Mouse (Mus musculus) embryo, embryonic 11.5 days (tissue): Measurements from ENCODE around the gene Arap1.

ENCODE experiments used
- DNase-seq: peaks from one replicate; pipeline ENCODE4 v3.0.0-alpha.2; 2012; ENCODE audit warnings: low read depth, low spot score

The Arap1 gene

GRCm38 (mm10) chr7:101347767-101348270 is at the start of gene Arap1:
Gene Arap1 (plus strand): TSS chr7:101348067.
- DNase-seq, result peak; percentile 36

GRCm38 (mm10) chr7:101298375-101298774 is 49.5 kb upstream of the Arap1 start:
- no peak for DNase-seq

GRCm38 (mm10) chr7:101301361-101301880 is 46.4 kb upstream of the Arap1 start:
- no peak for DNase-seq

- DNase-seq, result peak; percentile 87
These were observed 45.9 kb upstream of the Arap1 start, which contains the start of gene Atg16l2 for GRCm38 (mm10) chr7:101301881-101302456. Gene Atg16l2 (minus strand): TSS chr7:101302251.

GRCm38 (mm10) chr7:101302691-101303090 is 45.2 kb upstream of the Arap1 start:
- no peak for DNase-seq

- no peak for DNase-seq
These were observed 41.0 kb upstream of the Arap1 start for GRCm38 (mm10) chr7:101306841-101307240.

GRCm38 (mm10) chr7:101309985-101310326 is 37.9 kb upstream of the Arap1 start:
- DNase-seq, result no peak

- DNase-seq, result peak; percentile 98
These were observed 37.4 kb upstream of the Arap1 start for GRCm38 (mm10) chr7:101310327-101311028.

GRCm38 (mm10) chr7:101311061-101311460 is 36.8 kb upstream of the Arap1 start:
- no peak for DNase-seq

GRCm38 (mm10) chr7:101313033-101313432 is 34.8 kb upstream of the Arap1 start:
- no peak for DNase-seq

GRCm38 (mm10) chr7:101314396-101314795 is 33.5 kb upstream of the Arap1 start:
- DNase-seq, result no peak

GRCm38 (mm10) chr7:101315699-101316098 is 32.2 kb upstream of the Arap1 start:
- DNase-seq, result no peak

- no peak for DNase-seq
These were observed 31.3 kb upstream of the Arap1 start for GRCm38 (mm10) chr7:101316591-101317001.

GRCm38 (mm10) chr7:101317014-101317413 is 30.9 kb upstream of the Arap1 start, which contains the start of gene Stard10:
Gene Stard10 (plus strand): TSS chr7:101317086.
- no peak for DNase-seq

- DNase-seq, result no peak
These were observed 29.0 kb upstream of the Arap1 start for GRCm38 (mm10) chr7:101318848-101319247.

GRCm38 (mm10) chr7:101319796-101320195 is 28.1 kb upstream of the Arap1 start:
- no peak for DNase-seq

GRCm38 (mm10) chr7:101320399-101321217 is 27.3 kb upstream of the Arap1 start:
- DNase-seq, result no peak

GRCm38 (mm10) chr7:101321218-101321827 is 26.5 kb upstream of the Arap1 start:
- DNase-seq, result no peak

GRCm38 (mm10) chr7:101323141-101323594 is 24.7 kb upstream of the Arap1 start:
- no peak for DNase-seq

- no peak for DNase-seq
These were observed 23.5 kb upstream of the Arap1 start for GRCm38 (mm10) chr7:101324142-101324962.

GRCm38 (mm10) chr7:101326006-101326405 is 21.9 kb upstream of the Arap1 start:
- DNase-seq, result no peak
